Mouse (Mus musculus) left cerebral cortex, adult 8-10 months (tissue): ENCODE measurements around the gene Gcsam. TPM values are rescaled to one million over a fixed set of nuclear protein-coding genes. Genes with fewer than 3 reads are reported as not detected.

ENCODE experiments used
- DNase-seq, 2 experiments: peaks; one replicate each; pipeline ENCODE4 v3.0.0; 2022; ENCODE audit warnings: low spot score in 2 of 2
- total RNA-seq, 4 experiments: library from RNA; stranded (reverse); gene quantifications; 2 replicates each; pipeline ENCODE4 v1.2.4; 2022

The Gcsam gene
- total RNA-seq, 4 experiments from 2014 or later, result not detected

DNA sequence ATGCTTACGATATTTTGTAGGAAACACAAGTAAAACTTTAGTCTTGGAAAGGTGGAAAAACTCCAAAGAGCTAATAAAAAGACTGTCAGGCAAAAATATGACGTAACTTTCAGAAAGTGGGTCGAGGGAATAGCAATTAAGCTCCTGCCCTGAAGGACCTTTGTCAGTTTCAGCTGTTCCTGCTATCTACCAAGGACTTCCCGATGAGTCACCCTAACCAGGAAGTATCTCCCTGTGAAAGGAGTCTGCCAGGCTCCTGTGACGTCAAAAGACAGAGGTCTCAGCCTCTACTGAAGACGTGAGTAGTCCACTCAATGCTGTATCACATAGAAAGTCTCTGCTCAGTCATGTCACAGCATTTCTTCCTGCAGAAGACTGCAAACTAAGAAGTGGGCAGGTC lies 34.2 kb downstream of the Gcsam start:
- DNase-seq, result no peak

- no peak for DNase-seq
Measured at GRCm38 (mm10) chr16:45651497-45651896, 41.3 kb downstream of the Gcsam start.

DNA sequence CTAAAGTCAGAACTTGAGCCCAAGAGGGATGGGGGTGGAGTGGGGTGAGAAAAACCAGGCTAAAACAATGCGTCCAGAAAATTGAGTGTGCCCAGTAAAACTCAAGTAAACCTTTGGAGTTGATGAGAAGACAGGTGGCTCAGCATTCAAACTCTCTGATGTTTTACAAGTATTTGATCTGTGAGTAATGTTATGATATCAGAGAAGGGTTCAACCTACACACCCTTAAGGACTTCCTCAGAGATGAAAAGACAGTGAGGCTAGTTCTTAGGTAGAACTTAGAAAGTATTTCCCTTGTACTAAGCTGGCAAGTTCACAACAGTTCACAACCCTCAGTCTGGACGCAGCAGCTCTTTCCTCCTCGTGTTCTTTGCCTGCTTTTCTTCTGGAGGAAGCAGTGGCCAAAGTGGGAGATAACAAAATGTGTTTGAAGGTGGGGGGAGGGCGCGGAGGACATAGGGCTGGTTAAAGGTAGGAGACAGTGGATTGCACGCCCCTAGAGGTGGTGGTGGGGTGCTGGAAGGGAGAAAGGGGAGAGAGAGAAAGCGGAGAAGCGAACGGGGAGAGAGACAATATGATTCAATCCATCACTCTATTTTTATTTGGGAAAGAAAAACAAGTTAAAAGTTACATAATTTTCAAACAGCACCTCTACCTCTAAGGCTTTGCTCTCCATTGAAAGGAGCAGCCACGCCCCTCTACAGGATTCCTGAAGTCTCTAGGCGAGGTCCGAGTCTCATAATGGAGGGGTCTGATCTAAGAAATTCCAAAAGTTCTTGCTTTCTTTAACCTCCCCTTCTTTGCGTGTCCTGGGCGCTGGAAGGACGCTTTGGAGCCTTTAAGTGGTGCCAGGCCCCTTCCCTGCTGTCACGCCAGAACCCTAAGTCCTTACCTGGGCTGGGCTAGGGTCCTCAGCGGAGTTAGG lies 43.1 kb downstream of the Gcsam start:
- no peak for DNase-seq

DNA sequence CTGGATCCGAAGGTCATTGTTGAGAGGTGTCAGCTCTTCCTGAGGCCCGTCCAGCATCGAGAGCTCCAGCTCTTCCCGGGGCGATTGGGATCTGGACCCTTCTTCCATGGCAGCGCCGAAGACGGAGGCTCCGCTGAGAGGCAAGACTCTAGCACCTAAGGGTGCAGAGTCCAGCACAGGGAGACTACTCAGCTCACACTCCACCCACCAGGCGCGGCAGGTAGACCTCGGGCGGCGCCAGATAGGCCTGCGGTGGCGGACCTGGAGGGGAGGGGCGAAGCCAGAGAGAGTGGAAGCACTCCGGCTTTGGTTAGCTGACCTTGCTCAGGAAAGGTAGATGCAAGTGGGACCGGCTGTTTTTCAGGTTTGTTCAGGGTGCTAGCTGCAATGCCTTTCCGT lies 43.8 kb downstream of the Gcsam start, which contains the start of gene BC016579:
TSS of gene BC016579 (minus strand) at position 135 of the 399 bp plus-strand sequence.
- DNase-seq, result no peak

GRCm38 (mm10) chr16:45654465-45654864 lies 44.3 kb downstream of the Gcsam start:
- no peak for DNase-seq

GRCm38 (mm10) chr16:45657574-45658159 lies 47.5 kb downstream of the Gcsam start:
- DNase-seq, result no peak

DNA sequence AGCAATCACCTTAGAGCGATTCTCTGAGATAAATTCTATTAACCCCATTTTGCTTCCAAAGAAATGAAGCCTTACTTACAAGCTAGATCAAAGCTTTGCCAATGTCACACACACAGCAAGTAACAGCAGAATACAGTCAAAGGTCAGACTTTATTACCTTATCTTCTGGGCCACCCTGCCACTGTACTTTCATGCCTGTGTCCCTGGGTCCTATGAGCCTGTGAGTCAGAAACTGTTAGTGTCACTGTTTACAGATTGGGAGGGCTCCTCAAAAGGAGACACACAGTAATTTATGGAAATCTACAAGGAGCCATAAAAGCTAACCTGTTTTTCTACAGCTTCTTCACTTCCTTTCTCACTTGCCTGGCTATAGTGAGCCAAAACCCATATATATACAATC lies 48.1 kb downstream of the Gcsam start:
- DNase-seq, result no peak

GRCm38 (mm10) chr16:45659596-45659995 lies 49.4 kb downstream of the Gcsam start:
- DNase-seq, result peak in 1 of 2 experiments; percentile 49

- no peak for DNase-seq
Measured at GRCm38 (mm10) chr16:45662381-45662780, 52.2 kb downstream of the Gcsam start.

GRCm38 (mm10) chr16:45666136-45666535 lies 56.0 kb downstream of the Gcsam start:
- no peak for DNase-seq

DNA sequence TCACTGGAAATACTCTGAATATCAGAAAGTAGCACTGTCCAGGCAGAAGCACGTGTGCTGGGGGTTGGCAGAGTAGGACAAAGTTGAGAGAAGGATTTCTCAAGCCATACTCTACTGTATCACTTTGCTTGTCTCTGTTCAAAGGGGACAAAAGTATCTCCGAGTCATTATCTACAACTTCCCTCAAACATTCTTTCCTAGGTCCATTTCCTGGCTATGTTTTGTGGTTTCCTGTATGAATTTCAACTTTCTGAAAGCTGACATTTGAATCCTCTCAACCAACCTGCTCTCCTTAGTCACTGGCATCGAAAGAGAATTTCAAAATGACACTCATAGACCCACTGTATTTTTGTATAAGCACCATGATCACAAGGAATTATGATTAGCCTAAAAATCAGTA lies 58.0 kb downstream of the Gcsam start:
- DNase-seq, result no peak

- no peak for DNase-seq
Measured at GRCm38 (mm10) chr16:45670005-45670404, 59.8 kb downstream of the Gcsam start.

Other genes starting within 250 kb of the Gcsam start
- 100 to 1,000 TPM in 2 of 4 experiments, 10 to 100 TPM in 2; 93.1 to 117 (median 102) TPM for gene Cd200, start 201.3 kb upstream of the Gcsam start, total RNA-seq
- under 1 TPM; 0.25 to 0.41 (median 0.38) TPM for gene Gm609, start 117.4 kb upstream of the Gcsam start, total RNA-seq
- not detected for gene Gm17783, start 78.3 kb upstream of the Gcsam start, total RNA-seq
- not detected for gene Slc9c1, start 75.1 kb upstream of the Gcsam start, total RNA-seq
- under 1 TPM in 3 of 4 experiments, not detected in 1; 0.16 to 0.55 (median 0.25) TPM for gene BC016579, start 43.7 kb downstream of the Gcsam start, total RNA-seq
- 1 to 10 TPM; 1.3 to 3.3 (median 1.8) TPM for gene Tmprss7, start 83.3 kb downstream of the Gcsam start, total RNA-seq
- gene Tagln3, start 114.2 kb downstream of the Gcsam start, total RNA-seq, result 100 to 1,000 TPM; 282 to 335 (median 308) TPM
- 10 to 100 TPM; 18.8 to 25.5 (median 25.4) TPM for gene Abhd10, start 132.6 kb downstream of the Gcsam start, total RNA-seq